Mouse (Mus musculus): ENCODE measurements around the gene Tex10. TPM values are rescaled to one million over a fixed set of nuclear protein-coding genes. Genes with fewer than 3 reads are reported as not detected.

Gene Tex10
- 10 to 100 TPM; 86.3 to 92.1 TPM for total RNA-seq (2023)

GRCm38 (mm10) chr4:48472792-48473650 is at the start of gene Tex10:
TSS of gene Tex10 (minus strand) at chr4:48473459.

Other genes with a start within 250 kb of the Tex10 start
- 10 to 100 TPM; 68.5 to 69.6 TPM for gene Erp44, start 193.9 kb downstream of the Tex10 start, total RNA-seq (2023)
- 10 to 100 TPM; 12.8 to 18.1 TPM for gene Invs, start 193.7 kb downstream of the Tex10 start, total RNA-seq (2023)
- gene Msantd3, start 66.5 kb upstream of the Tex10 start, total RNA-seq (2023): not detected
- 1 to 10 TPM in 1 of 2 experiments, under 1 TPM in 1; 0.95 to 3.7 TPM for gene Tmeff1, start 111.7 kb upstream of the Tex10 start, total RNA-seq (2023)
- gene Cavin4, start 190.1 kb upstream of the Tex10 start, total RNA-seq (2023): under 1 TPM in 1 of 2 experiments, not detected in 1; 0.44 TPM

All from B cell, adult 67 days (primary cell).